Mouse (Mus musculus) myocyte (in vitro differentiated cells): ENCODE data around the gene Adamts13. TPM values are rescaled to one million over a fixed set of nuclear protein-coding genes. Genes with fewer than 3 reads are reported as not detected.

Experiments
- H3K27me3 ChIP-seq: one replicate; pipeline ENCODE4 v1.6.1; 2011; ENCODE audit not compliant: control insufficient read depth, insufficient read depth, insufficient read length
- H3K36me3 ChIP-seq: one replicate; pipeline ENCODE4 v1.6.1; 2011; ENCODE audit not compliant: control insufficient read depth, insufficient read depth
- H3K4me2 ChIP-seq: one replicate; pipeline ENCODE4 v1.6.1; 2011; ENCODE audit warnings: low read depth, control low read depth
- H3K4me3 ChIP-seq: one replicate; pipeline ENCODE4 v1.5.1; 2011; ENCODE audit warnings: mild to moderate bottlenecking, control low read depth, moderate library complexity
- H3K79me2 ChIP-seq: one replicate; pipeline ENCODE4 v1.6.1; 2011; ENCODE audit not compliant: control insufficient read depth, insufficient read depth
- H3ac ChIP-seq: one replicate; pipeline ENCODE4 v1.6.1; 2011; ENCODE audit not compliant: control insufficient read depth, insufficient read length
- CEBPB ChIP-seq: IDR thresholded peaks from 2 replicates; pipeline ENCODE4 v1.6.1; 2011; ENCODE audit warnings: mild to moderate bottlenecking, moderate library complexity; ENCODE audit not compliant: poor library complexity, insufficient read depth, severe bottlenecking
- E2F4 ChIP-seq: IDR thresholded peaks from one replicate; pipeline ENCODE4 v1.6.1; 2011; ENCODE audit warnings: mild to moderate bottlenecking, control low read depth, moderate library complexity; ENCODE audit not compliant: insufficient read depth
- MAX ChIP-seq: IDR thresholded peaks from one replicate; pipeline ENCODE4 v1.6.1; 2011; ENCODE audit warnings: low read depth, mild to moderate bottlenecking, control low read depth
- MYOD1 ChIP-seq, 3 experiments: IDR thresholded peaks; one replicate each; pipeline ENCODE4 v1.6.1; 2011; ENCODE audit warnings: control low read depth in 2 of 3, low read depth in 2 of 3, mild to moderate bottlenecking in 2 of 3, moderate library complexity in 1 of 3; ENCODE audit not compliant: insufficient read length in 2 of 3, control insufficient read depth in 1 of 3
- MYOG ChIP-seq, 3 experiments: IDR thresholded peaks; one replicate each; pipeline ENCODE4 v1.6.1; 2011; ENCODE audit warnings: control low read depth in 2 of 3, low read depth in 2 of 3, mild to moderate bottlenecking in 2 of 3; ENCODE audit not compliant: insufficient read length in 2 of 3, control insufficient read depth in 1 of 3, insufficient read depth in 1 of 3
- POLR2A ChIP-seq: IDR thresholded peaks from one replicate; pipeline ENCODE4 v1.6.1; 2011; ENCODE audit warnings: low read depth, mild to moderate bottlenecking, control low read depth, moderate library complexity; ENCODE audit not compliant: insufficient read length
- POLR2AphosphoS2 ChIP-seq: IDR thresholded peaks from one replicate; pipeline ENCODE4 v1.6.1; 2011; ENCODE audit warnings: low read depth, control low read depth; ENCODE audit not compliant: insufficient read length
- REST ChIP-seq: IDR thresholded peaks from one replicate; pipeline ENCODE4 v1.6.1; 2011; ENCODE audit warnings: mild to moderate bottlenecking, control low read depth, moderate library complexity; ENCODE audit not compliant: insufficient read depth, insufficient read length
- SRF ChIP-seq: IDR thresholded peaks from one replicate; pipeline ENCODE4 v1.6.1; 2011; ENCODE audit warnings: low read depth; ENCODE audit not compliant: control insufficient read depth, insufficient read length
- TCF12 ChIP-seq: IDR thresholded peaks from one replicate; pipeline ENCODE4 v1.6.1; 2011; ENCODE audit warnings: mild to moderate bottlenecking, control low read depth; ENCODE audit not compliant: poor library complexity, insufficient read depth, severe bottlenecking
- TCF3 ChIP-seq: IDR thresholded peaks from one replicate; pipeline ENCODE4 v1.6.1; 2011; ENCODE audit warnings: low read depth, control low read depth; ENCODE audit not compliant: insufficient read length
- USF1 ChIP-seq: IDR thresholded peaks from one replicate; pipeline ENCODE4 v1.6.1; 2011; ENCODE audit warnings: low read depth, mild to moderate bottlenecking, control low read depth, moderate library complexity
- polyA plus RNA-seq: library from polyadenylated mRNA; unstranded; fragments of >200 nt; fragmentation: generic; extraction: Trizol; gene quantifications from one replicate; pipeline ENCODE4 v1.2.1, GENCODE M21; 2012; ENCODE audit warnings: missing spikeins

Adamts13 gene
- polyA plus RNA-seq, 1 experiment: not detected

- Histone ChIP-seq H3K4me2 (no peak overlapping the region), H3K79me2 (no peaks in the 10 kb centered on the region), H3K36me3 (peaks cover 15% of the 10 kb centered on the region), H3K27me3 (no peaks in the 10 kb centered on the region), H3K4me3 (no peak overlapping the region), H3ac (no peak overlapping the region)
- TF ChIP-seq E2F4 (no peak), POLR2AphosphoS2 (peak; percentile 63), TCF12 (no peak), POLR2A (no peak), SRF (no peak)
Observed at GRCm38 (mm10) chr2:26951346-26951905, 21.8 kb upstream of the Adamts13 start.

- Histone ChIP-seq H3K36me3 (peaks cover 23% of the 10 kb centered on the region), H3K27me3 (no peaks in the 10 kb centered on the region), H3K79me2 (no peaks in the 10 kb centered on the region), H3ac (no peak overlapping the region), H3K4me2 (no peak overlapping the region), H3K4me3 (no peak overlapping the region)
- no peak for TF ChIP-seq POLR2A
- no peak for TF ChIP-seq TCF3
- TF ChIP-seq SRF: no peak
- no peak for TF ChIP-seq USF1
- TF ChIP-seq MYOD1 (IDR thresholded peaks at IDR 0.05; ENCODE audit: control insufficient read depth in 1 of 3, insufficient read length in 2 of 3, low read depth in 2 of 3): no peak
- no peak for TF ChIP-seq E2F4
- no peak for TF ChIP-seq CEBPB
- no peak for TF ChIP-seq TCF12
Observed at GRCm38 (mm10) chr2:26952193-26952592, 21.0 kb upstream of the Adamts13 start.

- H3ac ChIP-seq: no peak overlapping the region
- H3K36me3 ChIP-seq: peaks cover 29% of the 10 kb centered on the region
- no peaks in the 10 kb centered on the region for H3K27me3 ChIP-seq
- no peak overlapping the region for H3K4me3 ChIP-seq
- no peak for TF ChIP-seq USF1
- TF ChIP-seq CEBPB: no peak
- no peak for TF ChIP-seq POLR2A
- no peak for TF ChIP-seq TCF3
- no peak for TF ChIP-seq REST
- no peak for TF ChIP-seq SRF
- TF ChIP-seq E2F4: no peak
- TF ChIP-seq MYOD1 (IDR thresholded peaks at IDR 0.05; ENCODE audit: control insufficient read depth in 1 of 3, insufficient read length in 2 of 3, low read depth in 2 of 3): no peak
- no peak for TF ChIP-seq TCF12
- TF ChIP-seq MAX: no peak
- no peak for TF ChIP-seq MYOG (IDR thresholded peaks at IDR 0.05; ENCODE audit: control insufficient read depth in 1 of 3, insufficient read depth in 1 of 3, insufficient read length in 2 of 3, low read depth in 2 of 3)
- no peak overlapping the region for H3K4me2 ChIP-seq
- H3K79me2 ChIP-seq: no peaks in the 10 kb centered on the region
Observed at GRCm38 (mm10) chr2:26952866-26953265, 20.4 kb upstream of the Adamts13 start.

GRCm38 (mm10) chr2:26954735-26955395, 18.4 kb upstream of the Adamts13 start:
- no peak overlapping the region for H3K4me2 ChIP-seq
- no peak overlapping the region for H3K4me3 ChIP-seq
- H3ac ChIP-seq: no peak overlapping the region
- TF ChIP-seq MAX: no peak
- no peak for TF ChIP-seq TCF3
- no peak for TF ChIP-seq SRF
- TF ChIP-seq REST: no peak
- TF ChIP-seq TCF12: no peak
- H3K27me3 ChIP-seq: no peaks in the 10 kb centered on the region
- H3K36me3 ChIP-seq: peaks cover 42% of the 10 kb centered on the region
- no peaks in the 10 kb centered on the region for H3K79me2 ChIP-seq

- Histone ChIP-seq H3K4me3 (no peak overlapping the region), H3K4me2 (no peak overlapping the region), H3K36me3 (peaks cover 54% of the 10 kb centered on the region), H3K27me3 (no peaks in the 10 kb centered on the region), H3K79me2 (peaks cover 2% of the 10 kb centered on the region), H3ac (no peak overlapping the region)
- no peak for TF ChIP-seq REST
- TF ChIP-seq SRF: no peak
- TF ChIP-seq POLR2A: no peak
- no peak for TF ChIP-seq MAX
- TF ChIP-seq MYOD1 (IDR thresholded peaks at IDR 0.05; ENCODE audit: control insufficient read depth in 1 of 3, insufficient read length in 2 of 3, low read depth in 2 of 3): no peak
- no peak for TF ChIP-seq E2F4
- no peak for TF ChIP-seq CEBPB
- TF ChIP-seq POLR2AphosphoS2: no peak
- no peak for TF ChIP-seq TCF12
- no peak for TF ChIP-seq USF1
- no peak for TF ChIP-seq MYOG (IDR thresholded peaks at IDR 0.05; ENCODE audit: control insufficient read depth in 1 of 3, insufficient read depth in 1 of 3, insufficient read length in 2 of 3, low read depth in 2 of 3)
- no peak for TF ChIP-seq TCF3
Observed at GRCm38 (mm10) chr2:26956811-26957487, 16.3 kb upstream of the Adamts13 start.
